ENCODE assay signal across 25 mouse cellular contexts in the genomic region with DNA sequence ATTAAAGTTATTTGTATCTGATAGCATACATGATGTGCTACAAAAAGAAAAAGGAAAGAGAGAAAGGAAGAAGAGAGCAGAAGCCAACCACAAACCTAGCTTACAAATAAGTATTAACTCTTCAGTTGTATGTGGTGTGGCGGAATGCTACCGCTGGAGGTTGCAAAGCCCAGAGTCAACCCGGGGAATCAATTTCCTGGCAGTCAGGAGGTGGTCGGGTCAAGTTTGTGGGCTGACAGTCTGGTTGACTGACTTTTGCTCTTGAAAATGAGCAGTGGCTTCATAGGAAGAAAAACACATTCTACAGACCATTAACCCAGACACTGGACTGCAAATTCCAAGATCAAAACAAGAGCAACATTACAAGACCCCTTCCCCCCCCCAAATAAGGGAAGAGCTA.
DNase-seq lines count a peak whose midpoint lies in the region; ATAC-seq and TF ChIP-seq lines count a peak whose summit lies in the region.
"Had no signal": no experiment of that assay in that cellular context is flagged by ENCODE, and none has a peak within 500 bp of the region (broad histone marks: within the 10 kb centered on the region; RNA-seq: fewer than 3 reads in every experiment).

No protein-coding gene starts in this region.

- no peaks in the 10 kb centered on the region for H3K9me3 ChIP-seq in kidney, embryonic 14.5 days (ENCODE audit: control insufficient read depth, low read length)
- no peaks in the 10 kb centered on the region for H3K9me3 ChIP-seq in kidney, embryonic 16.5 days (ENCODE audit: low read length)
- H3K9me3 ChIP-seq in neural tube, embryonic 15.5 days (replicated peaks) = no peaks in the 10 kb centered on the region
- H3K9me3 ChIP-seq: embryonic facial prominence, embryonic 10.5 days; embryonic facial prominence, embryonic 12.5 days; forebrain, embryonic 13.5 days; forebrain, embryonic 15.5 days; G1E had no signal

- 0 out of 2 replicates have a peak, but pooled peaks cover 10% of the 10 kb centered on the region for H3K4me1 ChIP-seq in kidney, embryonic 14.5 days (ENCODE audit: control insufficient read depth, insufficient read depth, low read length)
- H3K4me1 ChIP-seq in kidney, embryonic 16.5 days (ENCODE audit: insufficient read depth, low read length) = peaks cover 10% of the 10 kb centered on the region
- no peaks in the 10 kb centered on the region for H3K4me1 ChIP-seq in neural tube, embryonic 15.5 days
- H3K4me1 ChIP-seq: embryonic facial prominence, embryonic 10.5 days; embryonic facial prominence, embryonic 12.5 days; forebrain, embryonic 13.5 days; forebrain, embryonic 15.5 days had no signal

- no peak overlapping the region for H3K4me2 ChIP-seq in kidney, embryonic 14.5 days (replicated peaks; ENCODE audit: low read depth, low read length)
- no peak overlapping the region for H3K4me2 ChIP-seq in kidney, embryonic 16.5 days (replicated peaks; ENCODE audit: low read depth, low read length)
- H3K4me2 ChIP-seq in neural tube, embryonic 15.5 days = no peak overlapping the region
- H3K4me2 ChIP-seq: embryonic facial prominence, embryonic 12.5 days; forebrain, embryonic 13.5 days; forebrain, embryonic 15.5 days had no signal

- DNase-seq in kidney, postnatal 36 days = no peak
- no peak for DNase-seq in kidney, adult 11 months
- DNase-seq in 416B (ENCODE audit: low read depth) = peak; percentile 61
- peak; percentile 63 for DNase-seq in Patski (ENCODE audit: low read depth, low spot score)
- DNase-seq: adrenal gland, adult 2 months; adrenal gland, postnatal 10 days; adrenal gland, postnatal 25 days; B cell, adult 2 months; cerebellum, adult 11 months; cerebellum, adult 18-20 months; cerebellum, adult 8-10 months; cerebellum, adult 9-11 months; cerebellum, postnatal 14 days; cerebellum, postnatal 36 days; forebrain, postnatal 0 days had no signal

- POLR2A ChIA-PET in Patski (lab: Charles Lee) = interaction anchor here (0.6 to 0.7 kb wide), 2 partner anchors 19 to 1490 kb away, joined by 3 to 4 read pairs; no protein-coding TSS in a partner anchor

- H3K4me3 ChIP-seq in kidney, embryonic 14.5 days (ENCODE audit: low read length) = no peak overlapping the region
- no peak overlapping the region for H3K4me3 ChIP-seq in kidney, embryonic 16.5 days (ENCODE audit: low read length)
- no peak overlapping the region for H3K4me3 ChIP-seq in neural tube, embryonic 15.5 days (replicated peaks)
- H3K4me3 ChIP-seq: embryonic facial prominence, embryonic 10.5 days; embryonic facial prominence, embryonic 12.5 days; forebrain, embryonic 13.5 days; forebrain, embryonic 15.5 days had no signal

- CTCF ChIA-PET in Patski (lab: Charles Lee) = interaction anchor here (1.5 to 1.8 kb wide), 3 partner anchors 13 to 743 kb away, joined by 3 to 6 read pairs (median 3); no protein-coding TSS in a partner anchor

- H3K27ac ChIP-seq in kidney, embryonic 14.5 days (ENCODE audit: low read depth, low read length) = no peak overlapping the region
- no peak overlapping the region for H3K27ac ChIP-seq in kidney, embryonic 16.5 days (ENCODE audit: low read length)
- H3K27ac ChIP-seq in neural tube, embryonic 15.5 days (replicated peaks) = no peak overlapping the region
- H3K27ac ChIP-seq: embryonic facial prominence, embryonic 10.5 days; embryonic facial prominence, embryonic 12.5 days; forebrain, embryonic 13.5 days; forebrain, embryonic 15.5 days had no signal

- 24% methylated on average over 4 of the region's 4 CpGs for WGBS in kidney, embryonic 14.5 days
- 24% methylated on average over 4 of the region's 4 CpGs for WGBS in kidney, embryonic 16.5 days
- 76% methylated on average over 4 of the region's 4 CpGs for WGBS in neural tube, embryonic 15.5 days

- in situ Hi-C loops in Patski (cut with MboI; ENCODE audit: low pct_unique_long_range_greater_than_20kb) = loop anchor here (25.0 kb wide), 1 partner anchor 520 kb away; no protein-coding TSS in a partner anchor

- no peak overlapping the region for H3K9ac ChIP-seq in kidney, embryonic 14.5 days (ENCODE audit: low read depth, low read length)
- no peak overlapping the region for H3K9ac ChIP-seq in kidney, embryonic 16.5 days (replicated peaks; ENCODE audit: low read length)
- H3K9ac ChIP-seq in neural tube, embryonic 15.5 days (replicated peaks) = no peak overlapping the region
- H3K9ac ChIP-seq: embryonic facial prominence, embryonic 12.5 days; forebrain, embryonic 13.5 days; forebrain, embryonic 15.5 days; forebrain, postnatal 0 days had no signal

- ATAC-seq in kidney, embryonic 14.5 days (ENCODE audit: low FRiP score, low TSS enrichment) = peak; percentile 55; the same call in 1 of the 2 replicates
- peak; percentile 66; the same call in 1 of the 2 replicates for ATAC-seq in kidney, embryonic 16.5 days (ENCODE audit: low FRiP score, low TSS enrichment)
- ATAC-seq in Patski = peak; percentile 21
- ATAC-seq in neural tube, embryonic 15.5 days (ENCODE audit: low FRiP score) = no peak
- ATAC-seq: CD4-positive, CD25-positive, alpha-beta regulatory T cell, adult 4 months; forebrain, embryonic 13.5 days; forebrain, embryonic 15.5 days; forebrain, postnatal 0 days had no signal

- H3K36me3 ChIP-seq in kidney, embryonic 14.5 days (ENCODE audit: control insufficient read depth, insufficient read depth, low read length) = peaks cover 46% of the 10 kb centered on the region
- H3K36me3 ChIP-seq in kidney, embryonic 16.5 days (ENCODE audit: insufficient read depth, low read length) = peaks cover 35% of the 10 kb centered on the region
- peaks cover 50% of the 10 kb centered on the region for H3K36me3 ChIP-seq in neural tube, embryonic 15.5 days

- TF ChIP-seq CTCF in Patski (IDR thresholded peaks at IDR 0.05) = no peak

- H3K27me3 ChIP-seq in kidney, embryonic 14.5 days (ENCODE audit: control insufficient read depth, insufficient read depth, low read length) = no peaks in the 10 kb centered on the region
- no peaks in the 10 kb centered on the region for H3K27me3 ChIP-seq in kidney, embryonic 16.5 days (ENCODE audit: insufficient read depth, low read length)
- H3K27me3 ChIP-seq in Patski = no peaks in the 10 kb centered on the region
- H3K27me3 ChIP-seq in neural tube, embryonic 15.5 days (replicated peaks) = no peaks in the 10 kb centered on the region
- H3K27me3 ChIP-seq: CH12.LX; embryonic facial prominence, embryonic 12.5 days; forebrain, embryonic 13.5 days; forebrain, embryonic 15.5 days had no signal

Comparison
In these comparisons a context has a peak if more than half of its experiments do, and no peak if none do; other contexts are left out.
1. DNase-seq: peak in 416B (single experiment) and Patski (single experiment); none in kidney, postnatal 36 days (0 of 2) and kidney, adult 11 months (single experiment).